Mouse (Mus musculus): Measurements from ENCODE around the gene Olfr1359.
"Not testable (repeated sequence)": the region's sequence is repeated elsewhere in the genome, so short reads cannot be mapped to it uniquely, and the experiment has no call there.

DNA sequence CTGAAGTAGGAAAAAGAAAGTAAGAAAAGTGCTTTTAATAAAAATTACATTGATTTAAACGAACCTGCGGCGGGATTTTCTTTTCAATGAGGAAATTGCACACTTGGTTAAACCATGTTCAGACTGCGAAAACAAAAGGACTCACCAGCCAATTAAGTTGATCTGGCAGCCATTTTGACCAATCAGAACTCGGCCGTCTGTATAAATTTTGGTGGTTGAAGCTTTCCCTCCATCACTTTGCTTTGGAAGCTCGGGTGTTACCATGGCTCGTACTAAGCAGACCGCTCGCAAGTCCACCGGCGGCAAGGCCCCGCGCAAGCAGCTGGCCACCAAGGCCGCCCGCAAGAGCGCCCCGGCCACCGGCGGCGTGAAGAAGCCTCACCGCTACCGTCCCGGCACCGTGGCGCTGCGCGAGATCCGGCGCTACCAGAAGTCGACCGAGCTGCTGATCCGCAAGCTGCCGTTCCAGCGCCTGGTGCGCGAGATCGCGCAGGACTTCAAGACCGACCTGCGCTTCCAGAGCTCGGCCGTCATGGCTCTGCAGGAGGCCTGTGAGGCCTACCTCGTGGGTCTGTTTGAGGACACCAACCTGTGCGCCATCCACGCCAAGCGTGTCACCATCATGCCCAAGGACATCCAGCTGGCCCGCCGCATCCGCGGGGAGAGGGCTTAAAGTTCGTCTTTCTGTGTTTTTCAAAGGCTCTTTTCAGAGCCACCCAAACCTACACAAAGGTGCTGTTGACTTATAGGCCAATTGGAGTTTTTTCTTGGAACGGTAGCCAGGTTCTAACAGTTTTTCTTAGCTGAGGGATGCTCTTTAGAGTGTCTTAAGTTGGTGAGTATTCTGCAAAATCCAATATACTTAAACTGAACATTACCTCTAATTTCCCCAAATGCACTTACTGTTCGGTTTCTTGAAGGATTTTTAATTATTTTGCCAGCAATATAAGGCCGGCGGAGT, 19.8 kb downstream of the Olfr1359 start, which contains the start of gene Hist1h3h:
- TF ChIP-seq CTCF (IDR thresholded peaks at IDR 0.05; ENCODE audit: low read depth): not testable (repeated sequence)
- 0 out of 2 replicates have a peak, but pooled peaks have one; percentile 16 for TF ChIP-seq EP300 (IDR thresholded peaks at IDR 0.05; ENCODE audit: low read depth)

All from liver, postnatal 0 days (tissue).